In the genomic region with DNA sequence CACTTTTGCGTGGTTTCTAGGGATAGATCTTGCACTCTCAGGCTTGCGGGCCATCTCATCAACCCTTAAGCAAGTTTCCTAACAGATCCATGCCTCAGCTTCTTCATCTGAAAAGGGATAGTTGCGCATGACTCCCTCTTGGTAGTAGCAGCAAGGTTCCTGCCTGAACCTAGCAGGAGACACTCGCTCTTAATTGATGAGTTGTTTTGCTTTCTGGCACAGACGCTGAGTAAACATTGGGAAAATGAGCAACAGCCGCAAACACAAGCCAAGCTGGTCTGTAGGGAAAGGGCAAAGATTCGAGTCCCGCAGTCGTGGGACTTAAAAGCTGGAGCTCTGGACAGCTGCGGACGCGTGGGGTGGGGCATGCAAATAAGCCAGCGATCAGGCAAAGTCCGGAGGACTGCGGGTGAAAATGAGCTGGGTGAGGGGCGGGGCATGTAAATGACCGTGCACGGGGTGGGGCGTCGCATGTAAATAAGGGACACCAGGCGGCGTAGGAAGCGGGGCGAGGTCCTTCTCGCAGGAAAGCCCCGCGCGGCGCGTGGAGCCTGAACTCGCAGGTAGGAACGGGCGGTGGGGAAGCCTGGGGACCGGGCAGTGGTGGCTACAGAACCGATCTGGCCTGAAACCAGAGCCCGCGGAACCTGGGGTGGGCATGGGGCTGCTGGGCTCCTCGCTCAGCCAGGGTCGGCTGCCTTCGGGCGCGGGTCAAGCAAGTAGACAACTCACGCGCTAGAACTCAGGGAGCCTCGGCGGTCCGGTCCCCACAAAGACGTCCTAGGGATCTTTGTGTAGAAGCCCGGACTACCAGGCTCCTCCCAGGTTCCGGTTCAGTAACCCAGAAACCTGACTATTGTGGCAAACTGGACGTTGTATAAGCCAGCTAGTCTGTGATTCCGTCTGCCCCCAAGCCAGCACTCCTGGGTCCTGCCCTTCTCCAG, we compare ENCODE assay signal across 8 mouse cellular contexts. TPM values are rescaled to one million over a fixed set of nuclear protein-coding genes. Genes with fewer than 3 reads are reported as not detected.
DNase-seq lines count a peak whose midpoint lies in the region; ATAC-seq and TF ChIP-seq lines count a peak whose summit lies in the region.

A gene (plus strand): TSS at position 355 of the 944 bp plus-strand sequence.

- H3K9me3 ChIP-seq in ES-Bruce4 (replicated peaks; ENCODE audit: control insufficient read depth, insufficient read depth, low read length, poor library complexity, severe bottlenecking) = no peaks in the 10 kb centered on the region
- no peaks in the 10 kb centered on the region for H3K9me3 ChIP-seq in forebrain, embryonic 11.5 days (ENCODE audit: control insufficient read depth, low read length)
- no peaks in the 10 kb centered on the region for H3K9me3 ChIP-seq in heart, embryonic 15.5 days (replicated peaks)
- no peaks in the 10 kb centered on the region for H3K9me3 ChIP-seq in liver, embryonic 16.5 days (replicated peaks; ENCODE audit: control insufficient read depth, low read length)
- no peaks in the 10 kb centered on the region for H3K9me3 ChIP-seq in neural tube, embryonic 12.5 days
- H3K9me3 ChIP-seq in stomach, postnatal 0 days (ENCODE audit: control insufficient read depth, low read length) = no peaks in the 10 kb centered on the region

- no peak for TF ChIP-seq CTCF in ES-Bruce4 (IDR thresholded peaks at IDR 0.05; ENCODE audit: low read depth, low read length)
- peak; percentile 56 for TF ChIP-seq CTCF in stomach, postnatal 0 days (IDR thresholded peaks at IDR 0.05; ENCODE audit: low read depth)

- H3K4me2 ChIP-seq in forebrain, embryonic 11.5 days (ENCODE audit: low read depth, low read length, severe bottlenecking) = peak within 1 kb of the TSS; percentile 96
- peak within 1 kb of the TSS; percentile 98 for H3K4me2 ChIP-seq in heart, embryonic 15.5 days
- H3K4me2 ChIP-seq in liver, embryonic 16.5 days (ENCODE audit: low read depth, low read length) = peak within 1 kb of the TSS; percentile 91
- peak within 1 kb of the TSS; percentile 97 for H3K4me2 ChIP-seq in neural tube, embryonic 12.5 days (replicated peaks)
- H3K4me2 ChIP-seq in stomach, postnatal 0 days (replicated peaks; ENCODE audit: low read depth) = peak within 1 kb of the TSS; percentile 77

- H3K4me1 ChIP-seq in ES-Bruce4 (ENCODE audit: control insufficient read depth, insufficient read depth, low read length) = no peaks in the 10 kb centered on the region
- peaks cover 2% of the 10 kb centered on the region; the same call in 1 of the 2 replicates for H3K4me1 ChIP-seq in forebrain, embryonic 11.5 days (replicated peaks; ENCODE audit: control insufficient read depth, insufficient read depth, low read length)
- H3K4me1 ChIP-seq in heart, embryonic 15.5 days (replicated peaks) = peaks cover 46% of the 10 kb centered on the region
- H3K4me1 ChIP-seq in liver, embryonic 16.5 days (ENCODE audit: control insufficient read depth, low read depth, low read length) = peaks cover 44% of the 10 kb centered on the region
- peaks cover 14% of the 10 kb centered on the region; the same call in 1 of the 2 replicates for H3K4me1 ChIP-seq in neural tube, embryonic 12.5 days
- H3K4me1 ChIP-seq in stomach, postnatal 0 days (replicated peaks; ENCODE audit: control insufficient read depth, insufficient read depth) = peaks cover 19% of the 10 kb centered on the region

- H3K27me3 ChIP-seq in ES-Bruce4 (ENCODE audit: control insufficient read depth, insufficient read depth, low read length, poor library complexity, severe bottlenecking) = no peaks in the 10 kb centered on the region
- peaks cover 10% of the 10 kb centered on the region; the same call in 1 of the 2 replicates for H3K27me3 ChIP-seq in forebrain, embryonic 11.5 days (ENCODE audit: control insufficient read depth, insufficient read depth, low read length)
- H3K27me3 ChIP-seq in heart, embryonic 15.5 days = 0 out of 2 replicates have a peak, but pooled peaks cover 6% of the 10 kb centered on the region
- peaks cover 5% of the 10 kb centered on the region; the same call in 1 of the 2 replicates for H3K27me3 ChIP-seq in liver, embryonic 16.5 days (ENCODE audit: control insufficient read depth, insufficient read depth, low read depth, low read length)
- H3K27me3 ChIP-seq in neural tube, embryonic 12.5 days (replicated peaks) = peaks cover 25% of the 10 kb centered on the region; the same call in 1 of the 2 replicates
- no peaks in the 10 kb centered on the region for H3K27me3 ChIP-seq in stomach, postnatal 0 days (ENCODE audit: control insufficient read depth, insufficient read depth, low read length)

- no peak for TF ChIP-seq EP300 in ES-Bruce4 (IDR thresholded peaks at IDR 0.05; ENCODE audit: insufficient read depth, low read depth, low read length)
- no peak for TF ChIP-seq EP300 in stomach, postnatal 0 days (optimal IDR thresholded peaks at IDR 0.05)

- peak within 1 kb of the TSS; percentile 69 for H3K9ac ChIP-seq in ES-Bruce4 (ENCODE audit: low read depth, poor library complexity, severe bottlenecking)
- H3K9ac ChIP-seq in forebrain, embryonic 11.5 days (ENCODE audit: low read length) = peak within 1 kb of the TSS; percentile 63
- peak within 1 kb of the TSS; percentile 78 for H3K9ac ChIP-seq in heart, embryonic 15.5 days
- H3K9ac ChIP-seq in liver, embryonic 16.5 days (ENCODE audit: low read depth, low read length) = peak within 1 kb of the TSS; percentile 79
- H3K9ac ChIP-seq in neural tube, embryonic 12.5 days = peak within 1 kb of the TSS; percentile 61
- H3K9ac ChIP-seq in stomach, postnatal 0 days (ENCODE audit: low read length) = peak within 1 kb of the TSS; percentile 90

- H3K27ac ChIP-seq in ES-Bruce4 (ENCODE audit: insufficient read depth, low read length) = no peak within 1 kb of the TSS
- no peak within 1 kb of the TSS for H3K27ac ChIP-seq in forebrain, embryonic 11.5 days (ENCODE audit: low read depth, low read length)
- H3K27ac ChIP-seq in heart, embryonic 15.5 days = peak within 1 kb of the TSS; percentile 61
- H3K27ac ChIP-seq in liver, embryonic 16.5 days (ENCODE audit: low read length) = peak within 1 kb of the TSS; percentile 61
- H3K27ac ChIP-seq in neural tube, embryonic 12.5 days = no peak within 1 kb of the TSS
- H3K27ac ChIP-seq in stomach, postnatal 0 days (replicated peaks) = peak within 1 kb of the TSS; percentile 87

- no peaks in the 10 kb centered on the region for H3K36me3 ChIP-seq in ES-Bruce4 (ENCODE audit: control insufficient read depth, insufficient read depth, low read length, poor library complexity, severe bottlenecking)
- no peaks in the 10 kb centered on the region for H3K36me3 ChIP-seq in forebrain, embryonic 11.5 days (ENCODE audit: control insufficient read depth, insufficient read depth, low read length)
- no peaks in the 10 kb centered on the region for H3K36me3 ChIP-seq in heart, embryonic 15.5 days
- H3K36me3 ChIP-seq in liver, embryonic 16.5 days (ENCODE audit: control insufficient read depth, insufficient read depth) = no peaks in the 10 kb centered on the region
- H3K36me3 ChIP-seq in neural tube, embryonic 12.5 days = no peaks in the 10 kb centered on the region
- H3K36me3 ChIP-seq in stomach, postnatal 0 days (ENCODE audit: control insufficient read depth, insufficient read depth, low read length) = no peaks in the 10 kb centered on the region

- H3K4me3 ChIP-seq in ES-Bruce4 (ENCODE audit: low read depth, low read length) = peak within 1 kb of the TSS; percentile 59
- H3K4me3 ChIP-seq in forebrain, embryonic 11.5 days (ENCODE audit: low read depth, low read length) = peak within 1 kb of the TSS; percentile 54
- H3K4me3 ChIP-seq in heart, embryonic 15.5 days = peak within 1 kb of the TSS; percentile 77
- peak within 1 kb of the TSS; percentile 68 for H3K4me3 ChIP-seq in liver, embryonic 16.5 days (ENCODE audit: low read depth, low read length)
- H3K4me3 ChIP-seq in neural tube, embryonic 12.5 days = peak within 1 kb of the TSS; percentile 58
- peak within 1 kb of the TSS; percentile 70 for H3K4me3 ChIP-seq in stomach, postnatal 0 days (ENCODE audit: low read depth, low read length)

- DNase-seq in c-Kit-positive CD71-positive TER-119-negative erythroid progenitor cells, embryonic 14.5 days (ENCODE audit: low read depth) = peak; percentile 80
- DNase-seq in forebrain, embryonic 11.5 days (ENCODE audit: low spot score) = peak; percentile 91
- DNase-seq in kidney, postnatal 14 days = peak; percentile 96
- DNase-seq in stomach, postnatal 0 days (ENCODE audit: low spot score) = peak; percentile 95

- 2% methylated on average over 52 of the region's 52 CpGs for WGBS in forebrain, embryonic 11.5 days
- WGBS in heart, embryonic 15.5 days = 2% methylated on average over 52 of the region's 52 CpGs
- 1% methylated on average over 52 of the region's 52 CpGs for WGBS in liver, embryonic 16.5 days (ENCODE audit: insufficient replicate concordance)
- 2% methylated on average over 52 of the region's 52 CpGs for WGBS in neural tube, embryonic 12.5 days
- WGBS in stomach, postnatal 0 days = 2% methylated on average over 52 of the region's 52 CpGs

- no peak for TF ChIP-seq POLR2A in ES-Bruce4 (IDR thresholded peaks at IDR 0.05; ENCODE audit: insufficient read depth, low read length)

- ATAC-seq in forebrain, embryonic 11.5 days (replicated peaks; ENCODE audit: low FRiP score) = peak; percentile 93
- peak; percentile 92 for ATAC-seq in heart, embryonic 15.5 days (replicated peaks; ENCODE audit: insufficient number of reproducible peaks, insufficient read depth, low FRiP score, low read depth)
- peak; percentile 96 for ATAC-seq in liver, embryonic 16.5 days (ENCODE audit: low read depth)
- peak; percentile 90 for ATAC-seq in neural tube, embryonic 12.5 days (ENCODE audit: low FRiP score, low read depth)
- ATAC-seq in stomach, postnatal 0 days (ENCODE audit: low FRiP score, low TSS enrichment) = peak; percentile 94

RNA-seq across cellular contexts. Expression of the gene that starts here (rescaled TPM):
- polyA plus RNA-seq in ES-Bruce4 (2011; ENCODE audit: insufficient read depth, insufficient read length, low read depth, missing spikeins) = 1.4 and 1.7 TPM in 2 replicates
- 2.9 and 4.1 TPM in 2 replicates for polyA plus RNA-seq in forebrain, embryonic 11.5 days (2014; fragmentation: Nextera tagmentation; extraction: Ambion mirVana)
- polyA plus RNA-seq in heart, embryonic 15.5 days (2015; fragmentation: Nextera tagmentation; extraction: Ambion mirVana) = 4.5 and 8.4 TPM in 2 replicates
- 6.2 and 6.9 TPM in 2 replicates for polyA plus RNA-seq in liver, embryonic 16.5 days (2015; fragmentation: Nextera tagmentation; extraction: Ambion mirVana)
- 5.1 and 5.3 TPM in 2 replicates for polyA plus RNA-seq in neural tube, embryonic 12.5 days (2016; fragmentation: Nextera tagmentation; extraction: Ambion mirVana)
- 13.4 and 13.9 TPM in 2 replicates for polyA plus RNA-seq in stomach, postnatal 0 days (2015; fragmentation: Nextera tagmentation; extraction: Ambion mirVana)

Comparison
In these comparisons a context has a peak if more than half of its experiments do, and no peak if none do; other contexts are left out.
1. H3K27ac ChIP-seq: peak in heart, embryonic 15.5 days (single experiment), liver, embryonic 16.5 days (single experiment) and stomach, postnatal 0 days (single experiment); none in ES-Bruce4 (single experiment), forebrain, embryonic 11.5 days (single experiment) and neural tube, embryonic 12.5 days (single experiment).
2. Peak in every context shown above with its lines, with median percentiles within 50 percentile points of each other: H3K4me3 ChIP-seq, H3K9ac ChIP-seq, DNase-seq, ATAC-seq and H3K4me2 ChIP-seq.